Mouse (Mus musculus) heart, embryonic 11.5 days (tissue): ENCODE data around the gene Sox13. TPM values are rescaled to one million over a fixed set of nuclear protein-coding genes. Genes with fewer than 3 reads are reported as not detected.

Experiments used
- ATAC-seq: fragments of 200-750 bp; cut with Nextera tagmentation; replicated peaks from 2 replicates; pipeline ENCODE4 v1.8.0; 2017; ENCODE audit warnings: moderate library complexity; ENCODE audit not compliant: insufficient number of reproducible peaks, low FRiP score, low TSS enrichment
- H3K27ac ChIP-seq: fragments of 300-500 bp; sonication (generic); 2 replicates; pipeline ENCODE4 v1.5.1; 2014; ENCODE audit warnings: mild to moderate bottlenecking, low read depth, low read length
- H3K27me3 ChIP-seq: fragments of 300-500 bp; sonication (generic); 2 replicates; pipeline ENCODE4 v1.6.1; 2014; ENCODE audit warnings: mild to moderate bottlenecking, low read length, mixed read lengths; ENCODE audit not compliant: control insufficient read depth, insufficient read depth
- H3K36me3 ChIP-seq: fragments of 300-500 bp; sonication (generic); 2 replicates; pipeline ENCODE4 v1.6.1; 2014; ENCODE audit warnings: mild to moderate bottlenecking, low read length, moderate library complexity, mixed read lengths; ENCODE audit not compliant: control insufficient read depth, insufficient read depth
- H3K4me1 ChIP-seq: fragments of 300-500 bp; sonication (generic); 2 replicates; pipeline ENCODE4 v1.6.1; 2014; ENCODE audit warnings: low read length; ENCODE audit not compliant: control insufficient read depth, insufficient read depth
- H3K4me2 ChIP-seq: fragments of 300-500 bp; sonication (generic); 2 replicates; pipeline ENCODE4 v1.6.1; 2014; ENCODE audit warnings: mild to moderate bottlenecking, moderate library complexity
- H3K4me3 ChIP-seq: fragments of 300-500 bp; sonication (generic); 2 replicates; pipeline ENCODE4 v1.5.1; 2014; ENCODE audit warnings: low read depth, low read length
- H3K9ac ChIP-seq: fragments of 300-500 bp; sonication (generic); 2 replicates; pipeline ENCODE4 v1.6.1; 2014; ENCODE audit warnings: mild to moderate bottlenecking, low read depth, low read length, moderate library complexity
- H3K9me3 ChIP-seq: fragments of 300-500 bp; sonication (generic); replicated peaks from 2 replicates; pipeline ENCODE4 v1.6.1; 2016; ENCODE audit warnings: low read length; ENCODE audit not compliant: control insufficient read depth
- WGBS: fragments of 180-500 bp; shearing (Covaris S2); extraction: QIAGEN DNeasy Blood & Tissue Kit; methylation state at CpG from one replicate; pipeline ENCODE4 v1.1.7; 2014; ENCODE audit not compliant: insufficient replicate concordance; 5-methylcytosine and 5-hydroxymethylcytosine counted together
- polyA plus RNA-seq: library from polyadenylated mRNA; unstranded; fragments of >200 nt; fragmentation: Nextera tagmentation; extraction: Ambion mirVana; gene quantifications from 2 replicates; pipeline ENCODE4 v1.2.1, GENCODE M21; 2014

Gene Sox13
- polyA plus RNA-seq, 1 experiment from 2014 or later, result 3.3 TPM

GRCm38 (mm10) chr1:133385506-133385905, 38.7 kb downstream of the Sox13 start:
- Histone ChIP-seq H3K36me3 (no peaks in the 10 kb centered on the region), H3K27me3 (no peaks in the 10 kb centered on the region), H3K4me3 (no peak overlapping the region), H3K9me3 (no peaks in the 10 kb centered on the region), H3K9ac (peak overlapping the region; percentile 52; the same call in 1 of the 2 replicates), H3K4me1 (peaks cover 5% of the 10 kb centered on the region), H3K4me2 (peak overlapping the region; percentile 43), H3K27ac (no peak overlapping the region)
- 24% methylated on average over 9 of the region's 9 CpGs for WGBS
- no peak for ATAC-seq

DNA sequence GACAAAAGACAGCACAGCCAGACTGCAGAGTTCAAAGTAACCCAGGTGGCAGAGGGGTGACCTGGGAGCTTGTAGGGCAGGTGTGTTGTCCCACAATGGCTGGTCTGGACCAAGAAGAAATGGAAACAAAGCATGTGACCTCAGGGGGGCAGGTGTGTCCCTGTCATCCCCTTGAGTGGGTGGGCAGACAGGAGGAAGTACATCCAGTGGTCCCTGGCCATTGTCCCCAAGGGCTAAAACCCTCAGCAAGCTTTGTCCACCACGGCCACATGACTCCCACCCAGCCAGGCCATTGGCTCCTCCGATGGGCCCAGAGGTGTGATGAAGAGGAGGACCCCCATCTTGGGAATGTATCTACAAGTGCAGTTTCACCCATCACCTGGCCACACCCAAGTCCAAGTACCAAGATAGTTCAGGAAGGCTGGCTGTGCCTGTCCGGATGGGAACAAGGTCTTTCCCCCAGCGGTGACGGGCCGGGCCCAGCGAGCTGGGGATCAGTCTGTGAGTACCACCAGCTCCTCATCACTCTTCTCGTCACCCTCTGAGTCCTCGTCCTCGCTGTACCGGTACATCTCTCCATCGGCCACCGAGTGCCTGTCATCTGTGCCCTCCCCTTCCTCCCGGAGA, 40.9 kb downstream of the Sox13 start:
- Histone ChIP-seq H3K4me1 (peaks cover 5% of the 10 kb centered on the region), H3K9me3 (no peaks in the 10 kb centered on the region), H3K4me2 (no peak overlapping the region), H3K9ac (no peak overlapping the region), H3K36me3 (no peaks in the 10 kb centered on the region), H3K27ac (no peak overlapping the region), H3K4me3 (no peak overlapping the region), H3K27me3 (no peaks in the 10 kb centered on the region)
- no peak for ATAC-seq
- WGBS, result 89% methylated on average over 14 of the region's 14 CpGs

DNA sequence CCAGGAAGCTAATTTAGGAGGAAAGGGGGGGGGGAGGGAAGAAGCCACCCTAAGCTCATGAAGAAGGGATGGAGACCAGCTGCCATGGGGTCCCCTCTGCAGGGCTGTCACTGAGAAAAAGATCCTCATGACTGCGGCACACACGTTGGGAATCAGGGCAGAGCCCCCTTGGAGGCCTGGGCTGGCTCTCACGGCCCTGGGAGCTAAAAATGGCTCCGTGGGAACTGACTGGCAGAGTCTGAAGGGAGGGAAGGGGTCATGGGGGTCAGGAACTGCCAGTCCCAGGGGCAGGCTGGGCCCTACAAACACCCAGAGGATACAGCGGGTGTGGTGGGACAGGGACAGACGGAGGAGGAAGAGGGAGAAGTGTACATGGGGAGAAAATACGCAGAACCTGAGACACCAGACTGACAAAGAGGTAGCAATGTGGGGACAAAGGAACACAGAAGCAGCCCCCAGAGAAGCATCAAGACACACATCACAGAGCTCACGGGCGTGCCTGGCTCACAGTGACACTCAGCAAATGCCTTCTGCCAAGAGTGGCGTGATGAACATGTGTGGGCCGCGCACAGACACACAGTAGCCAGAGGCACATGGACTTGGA, 41.5 kb downstream of the Sox13 start:
- H3K4me2 ChIP-seq, result no peak overlapping the region
- WGBS, result 54% methylated on average over 12 of the region's 12 CpGs
- H3K27ac ChIP-seq, result no peak overlapping the region
- no peaks in the 10 kb centered on the region for H3K36me3 ChIP-seq
- no peak overlapping the region for H3K9ac ChIP-seq
- H3K4me1 ChIP-seq, result peaks cover 2% of the 10 kb centered on the region
- H3K9me3 ChIP-seq, result no peaks in the 10 kb centered on the region
- ATAC-seq, result no peak
- H3K4me3 ChIP-seq, result no peak overlapping the region
- H3K27me3 ChIP-seq, result no peaks in the 10 kb centered on the region

DNA sequence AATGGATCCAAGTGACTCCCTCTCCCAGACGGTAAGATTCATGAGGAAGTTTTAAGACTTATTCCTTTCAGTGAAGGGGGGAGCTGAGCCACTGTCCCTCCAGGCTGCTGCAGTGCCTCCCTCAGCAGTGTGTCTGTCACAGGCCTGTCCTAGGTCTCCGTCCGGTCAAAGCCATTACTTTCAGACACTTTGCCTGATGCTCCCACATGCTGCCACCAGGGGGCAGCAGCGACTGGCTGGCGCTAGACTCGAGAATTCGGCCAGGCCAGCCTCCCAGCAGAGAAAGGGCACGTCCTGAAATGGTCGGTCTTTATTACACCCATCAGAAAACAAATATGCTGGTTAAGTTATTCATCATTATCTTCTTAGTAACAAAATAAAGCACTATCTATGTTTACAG, 42.2 kb downstream of the Sox13 start:
- WGBS, result 7% methylated on average over 9 of the region's 9 CpGs
- Histone ChIP-seq H3K9ac (no peak overlapping the region), H3K27me3 (no peaks in the 10 kb centered on the region), H3K4me2 (no peak overlapping the region), H3K27ac (no peak overlapping the region), H3K4me3 (no peak overlapping the region), H3K4me1 (no peaks in the 10 kb centered on the region; the same call in 1 of the 2 replicates), H3K9me3 (no peaks in the 10 kb centered on the region), H3K36me3 (no peaks in the 10 kb centered on the region)
- no peak for ATAC-seq

DNA sequence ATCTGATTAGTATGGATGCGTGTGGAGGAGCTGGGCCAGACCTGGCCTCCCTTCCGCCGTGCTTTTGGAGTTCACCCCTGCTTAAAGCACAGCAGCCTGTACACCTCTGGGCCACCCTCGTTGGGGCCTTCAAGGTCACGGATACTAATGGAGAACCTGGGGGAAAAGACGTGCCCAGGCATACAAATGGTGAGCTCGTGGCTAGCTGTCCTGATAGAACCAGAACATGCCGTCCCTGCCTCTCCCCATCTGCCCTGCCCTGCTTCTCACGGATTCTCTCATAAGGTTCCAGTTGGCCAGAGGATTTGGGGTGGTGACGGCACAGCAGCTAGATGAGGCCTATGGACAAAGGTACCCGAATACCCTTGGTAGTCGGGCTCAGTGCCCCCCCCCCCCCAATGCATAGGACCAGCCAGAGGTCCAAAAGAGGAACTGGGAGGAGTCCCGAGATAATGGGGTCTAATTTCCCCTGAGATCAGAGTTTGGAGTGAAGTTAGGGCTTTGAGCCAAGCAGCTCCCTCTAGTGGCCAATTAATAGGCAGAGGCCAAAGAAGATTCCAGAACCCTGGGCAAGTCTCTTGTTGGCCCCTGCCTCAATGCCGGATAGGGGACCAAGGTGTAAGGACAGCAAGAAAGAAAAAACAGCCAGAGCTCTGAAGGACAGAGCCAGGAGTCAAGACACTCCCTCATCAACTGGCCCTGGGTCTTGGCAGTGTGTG, 43.7 kb downstream of the Sox13 start:
- WGBS, result 63% methylated on average over 14 of the region's 14 CpGs
- H3K4me2 ChIP-seq, result no peak overlapping the region
- H3K4me3 ChIP-seq, result no peak overlapping the region
- no peaks in the 10 kb centered on the region for H3K27me3 ChIP-seq
- no peaks in the 10 kb centered on the region for H3K9me3 ChIP-seq
- H3K9ac ChIP-seq, result no peak overlapping the region
- H3K36me3 ChIP-seq, result no peaks in the 10 kb centered on the region
- no peak overlapping the region for H3K27ac ChIP-seq
- no peak for ATAC-seq
- no peaks in the 10 kb centered on the region; the same call in 1 of the 2 replicates for H3K4me1 ChIP-seq

- Histone ChIP-seq H3K27me3 (no peaks in the 10 kb centered on the region), H3K4me2 (no peak overlapping the region), H3K9me3 (no peaks in the 10 kb centered on the region), H3K27ac (no peak overlapping the region), H3K9ac (peak overlapping the region; percentile 47; the same call in 1 of the 2 replicates), H3K36me3 (no peaks in the 10 kb centered on the region), H3K4me1 (no peaks in the 10 kb centered on the region; the same call in 1 of the 2 replicates), H3K4me3 (no peak overlapping the region)
- ATAC-seq, result no peak
- WGBS, result 75% methylated on average over 3 of the region's 3 CpGs
Observed at GRCm38 (mm10) chr1:133379986-133380320, 44.2 kb downstream of the Sox13 start.

GRCm38 (mm10) chr1:133379254-133379985, 44.8 kb downstream of the Sox13 start:
- no peaks in the 10 kb centered on the region for H3K9me3 ChIP-seq
- no peak overlapping the region for H3K4me3 ChIP-seq
- WGBS, result 45% methylated on average over 10 of the region's 10 CpGs
- no peak overlapping the region for H3K27ac ChIP-seq
- H3K9ac ChIP-seq, result peak overlapping the region; percentile 47; the same call in 1 of the 2 replicates
- no peaks in the 10 kb centered on the region for H3K36me3 ChIP-seq
- H3K27me3 ChIP-seq, result no peaks in the 10 kb centered on the region
- ATAC-seq, result no peak
- no peak overlapping the region for H3K4me2 ChIP-seq
- H3K4me1 ChIP-seq, result no peaks in the 10 kb centered on the region; the same call in 1 of the 2 replicates

- H3K4me2 ChIP-seq, result no peak overlapping the region
- no peaks in the 10 kb centered on the region for H3K9me3 ChIP-seq
- H3K36me3 ChIP-seq, result no peaks in the 10 kb centered on the region
- 86% methylated on average over 5 of the region's 5 CpGs for WGBS
- no peak overlapping the region for H3K4me3 ChIP-seq
- H3K4me1 ChIP-seq, result no peaks in the 10 kb centered on the region; the same call in 1 of the 2 replicates
- H3K27ac ChIP-seq, result no peak overlapping the region
- no peak for ATAC-seq
- H3K9ac ChIP-seq, result no peak overlapping the region
- no peaks in the 10 kb centered on the region; the same call in 1 of the 2 replicates for H3K27me3 ChIP-seq
Observed at GRCm38 (mm10) chr1:133377547-133377946, 46.6 kb downstream of the Sox13 start.
